Mouse (Mus musculus) T-helper 17 cell (primary cell): ENCODE measurements around the gene Cryab.

Experiments
- in situ Hi-C, 2 experiments: fragments of 300-600 bp; cut with MboI, MseI; formaldehyde crosslinking; loops; 1 replicate in 1 of 2; 2 replicates in 1 of 2; pipeline ENCODE4 v1.15.1; 2025; ENCODE audit warnings: high pct_unique_total_duplicates in 2 of 2

Cryab gene

GRCm38 (mm10) chr9:50751323-50751722 is at the start of gene Cryab:
Gene Cryab (plus strand): TSS chr9:50751325.
- in situ Hi-C loops: loop anchor here in 1 of 2 experiments (10.0 kb wide), 1 partner anchor 687 kb away; no protein-coding TSS in a partner anchor

- in situ Hi-C loops: no loop called here
Measured at GRCm38 (mm10) chr9:50704907-50705306, 46.2 kb upstream of the Cryab start.

GRCm38 (mm10) chr9:50709108-50709507 is 42.0 kb upstream of the Cryab start:
- in situ Hi-C loops: no loop called here

GRCm38 (mm10) chr9:50711337-50711736 is 39.8 kb upstream of the Cryab start:
- in situ Hi-C loops: loop anchor here in 1 of 2 experiments (5.0 kb wide), 1 partner anchor 81 kb away; no protein-coding TSS in a partner anchor

- in situ Hi-C loops: loop anchor here in 1 of 2 experiments (5.0 kb wide), 1 partner anchor 78 kb away; no protein-coding TSS in a partner anchor
Measured at GRCm38 (mm10) chr9:50714188-50714587, 36.9 kb upstream of the Cryab start.

- in situ Hi-C loops: no loop called here
Measured at GRCm38 (mm10) chr9:50718878-50719277, 32.2 kb upstream of the Cryab start.

GRCm38 (mm10) chr9:50721061-50721460 is 30.1 kb upstream of the Cryab start:
- in situ Hi-C loops: no loop called here

- in situ Hi-C loops: no loop called here
Measured at GRCm38 (mm10) chr9:50722451-50722911, 28.6 kb upstream of the Cryab start.

GRCm38 (mm10) chr9:50723406-50723805 is 27.7 kb upstream of the Cryab start:
- in situ Hi-C loops: no loop called here

- in situ Hi-C loops: no loop called here
Measured at GRCm38 (mm10) chr9:50724147-50724546, 27.0 kb upstream of the Cryab start.

- in situ Hi-C loops: no loop called here
Measured at GRCm38 (mm10) chr9:50724661-50725330, 26.3 kb upstream of the Cryab start.

GRCm38 (mm10) chr9:50725921-50726590 is 25.1 kb upstream of the Cryab start:
- in situ Hi-C loops: no loop called here

GRCm38 (mm10) chr9:50727171-50727924 is 23.8 kb upstream of the Cryab start:
- in situ Hi-C loops: no loop called here

- in situ Hi-C loops: no loop called here
Measured at GRCm38 (mm10) chr9:50727925-50728651, 23.0 kb upstream of the Cryab start.

- in situ Hi-C loops: no loop called here
Measured at GRCm38 (mm10) chr9:50729600-50729999, 21.5 kb upstream of the Cryab start.

- in situ Hi-C loops: no loop called here
Measured at GRCm38 (mm10) chr9:50732560-50732959, 18.6 kb upstream of the Cryab start.

- in situ Hi-C loops: no loop called here
Measured at GRCm38 (mm10) chr9:50734989-50735388, 16.1 kb upstream of the Cryab start.

GRCm38 (mm10) chr9:50738914-50739870 is 11.9 kb upstream of the Cryab start, which contains the start of gene Dixdc1:
Gene Dixdc1 (minus strand): TSS chr9:50739517.
- in situ Hi-C loops: no loop called here

GRCm38 (mm10) chr9:50740867-50741784 is 10.0 kb upstream of the Cryab start:
- in situ Hi-C loops: no loop called here
